Mouse (Mus musculus): ENCODE measurements around the gene Clps. TPM values are rescaled to one million over a fixed set of nuclear protein-coding genes. Genes with fewer than 3 reads are reported as not detected.

The Clps gene
- polyA plus RNA-seq, 1 experiment from 2014 or later = 3.5 TPM

GRCm38 (mm10) chr17:28518615-28519071, 41.9 kb downstream of the Clps start:
- H3K4me1 ChIP-seq (replicated peaks; ENCODE audit: control insufficient read depth, insufficient read depth, low read length) = peaks cover 35% of the 10 kb centered on the region

DNA sequence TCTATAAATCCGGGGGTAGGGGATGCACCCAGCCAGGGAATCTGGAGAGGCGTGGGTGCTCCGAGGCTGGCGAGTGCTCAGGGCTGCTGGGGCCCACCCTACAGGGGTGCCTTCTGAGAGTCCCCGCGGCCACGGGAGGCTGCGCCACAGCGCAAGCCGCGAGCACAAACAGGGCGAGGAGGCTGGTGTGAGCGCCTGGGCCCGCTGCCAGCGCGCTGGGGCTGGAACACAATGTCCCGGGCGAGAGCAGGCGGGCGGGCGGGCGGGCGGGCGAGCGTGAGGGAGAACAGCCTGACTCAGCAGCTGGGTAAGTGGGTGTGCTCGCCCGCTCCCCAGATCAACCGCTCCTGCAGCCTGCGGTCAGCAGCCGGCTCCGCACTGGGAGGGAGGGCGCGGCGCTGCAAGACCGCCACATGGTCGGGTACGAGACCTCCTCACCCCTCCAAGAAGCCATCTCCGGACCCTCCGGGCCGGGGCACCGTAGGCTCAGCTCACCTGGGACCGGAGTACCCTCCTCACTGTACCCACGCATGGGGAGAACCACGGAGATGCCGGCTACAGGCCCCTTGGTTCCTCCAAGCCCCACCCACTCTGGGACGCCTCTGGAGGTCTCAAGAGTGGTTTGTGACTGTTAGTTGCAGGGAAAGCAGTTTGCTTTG, 42.5 kb downstream of the Clps start:
- peak overlapping the region; percentile 43 for H3K4me3 ChIP-seq (ENCODE audit: low read depth, low read length)
- H3K9ac ChIP-seq (ENCODE audit: low read depth, low read length) = peak overlapping the region; percentile 53
- H3K36me3 ChIP-seq (ENCODE audit: control insufficient read depth, insufficient read depth, low read length) = no peaks in the 10 kb centered on the region
- WGBS = under 1% methylated on average over 45 of the region's 46 CpGs
- no peak overlapping the region for H3K27ac ChIP-seq (ENCODE audit: low read depth, low read length)
- peak overlapping the region; percentile 90 for H3K4me2 ChIP-seq
- no peaks in the 10 kb centered on the region for H3K9me3 ChIP-seq (ENCODE audit: control insufficient read depth, low read length)
- H3K4me1 ChIP-seq (replicated peaks; ENCODE audit: control insufficient read depth, insufficient read depth, low read length) = peaks cover 30% of the 10 kb centered on the region
- ATAC-seq (replicated peaks; ENCODE audit: low FRiP score) (no peak), DNase-seq (ENCODE audit: low spot score) (no peak)
- H3K27me3 ChIP-seq (replicated peaks; ENCODE audit: control insufficient read depth, insufficient read depth, low read length) = peaks cover 37% of the 10 kb centered on the region

More at GRCm38 (mm10) chr17:28518615-28519071, 41.9 kb downstream of the Clps start:
- no peak for ATAC-seq (replicated peaks; ENCODE audit: low FRiP score)
- DNase-seq (ENCODE audit: low spot score) = no peak
- 19% methylated on average over 8 of the region's 8 CpGs for WGBS
- Histone ChIP-seq H3K27me3 (replicated peaks; ENCODE audit: control insufficient read depth, insufficient read depth, low read length) (peaks cover 39% of the 10 kb centered on the region), H3K9ac (ENCODE audit: low read depth, low read length) (peak overlapping the region; percentile 53; the same call in 1 of the 2 replicates), H3K4me2 (peak overlapping the region; percentile 90), H3K36me3 (ENCODE audit: control insufficient read depth, insufficient read depth, low read length) (no peaks in the 10 kb centered on the region), H3K27ac (ENCODE audit: low read depth, low read length) (no peak overlapping the region), H3K4me3 (ENCODE audit: low read depth, low read length) (peak overlapping the region; percentile 43), H3K9me3 (ENCODE audit: control insufficient read depth, low read length) (no peaks in the 10 kb centered on the region)

DNA sequence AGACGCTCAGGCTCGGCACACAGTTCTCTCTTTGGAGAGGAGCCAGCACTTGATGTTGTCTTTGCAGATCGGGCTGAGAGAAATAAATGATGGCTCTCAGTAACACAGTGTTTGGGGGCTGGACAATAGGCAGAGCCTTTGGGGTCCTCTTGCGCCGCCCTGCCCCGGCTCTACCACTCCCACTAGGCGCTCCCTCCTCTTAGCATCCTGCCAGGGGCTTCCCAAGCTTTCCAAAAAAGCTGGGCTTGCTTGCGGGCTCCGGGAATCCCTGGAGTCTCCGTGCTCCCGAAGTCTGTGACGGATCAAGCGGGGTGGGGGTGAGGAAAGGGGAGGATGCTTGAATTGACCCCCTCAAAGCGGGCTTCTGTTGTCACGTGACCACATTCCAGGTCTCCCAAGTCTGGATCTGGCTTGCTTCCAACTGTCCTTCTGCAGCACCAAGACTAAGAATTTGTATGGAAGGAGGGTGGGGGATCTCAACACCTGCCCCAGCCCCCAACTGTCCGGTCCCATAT, 43.1 kb downstream of the Clps start, which contains the start of gene Fkbp5:
Gene Fkbp5, minus strand, starts transcription at position 87 of the 515 bp plus-strand sequence.
- 11% methylated on average over 16 of the region's 16 CpGs for WGBS
- Histone ChIP-seq H3K4me2 (peak within 1 kb of the TSS; percentile 90), H3K9me3 (ENCODE audit: control insufficient read depth, low read length) (no peaks in the 10 kb centered on the region), H3K27me3 (replicated peaks; ENCODE audit: control insufficient read depth, insufficient read depth, low read length) (peaks cover 34% of the 10 kb centered on the region), H3K4me3 (ENCODE audit: low read depth, low read length) (peak within 1 kb of the TSS; percentile 43), H3K4me1 (replicated peaks; ENCODE audit: control insufficient read depth, insufficient read depth, low read length) (peaks cover 28% of the 10 kb centered on the region), H3K36me3 (ENCODE audit: control insufficient read depth, insufficient read depth, low read length) (no peaks in the 10 kb centered on the region), H3K9ac (ENCODE audit: low read depth, low read length) (peak within 1 kb of the TSS; percentile 53), H3K27ac (ENCODE audit: low read depth, low read length) (no peak within 1 kb of the TSS)
- DNase-seq (ENCODE audit: low spot score) (no peak), ATAC-seq (replicated peaks; ENCODE audit: low FRiP score) (no peak)

GRCm38 (mm10) chr17:28516881-28517280, 43.7 kb downstream of the Clps start:
- DNase-seq (ENCODE audit: low spot score) = no peak
- no peak overlapping the region for H3K4me3 ChIP-seq (ENCODE audit: low read depth, low read length)
- H3K4me1 ChIP-seq (replicated peaks; ENCODE audit: control insufficient read depth, insufficient read depth, low read length) = peaks cover 30% of the 10 kb centered on the region
- H3K9me3 ChIP-seq (ENCODE audit: control insufficient read depth, low read length) = no peaks in the 10 kb centered on the region
- peaks cover 33% of the 10 kb centered on the region for H3K27me3 ChIP-seq (replicated peaks; ENCODE audit: control insufficient read depth, insufficient read depth, low read length)
- no peak overlapping the region for H3K27ac ChIP-seq (ENCODE audit: low read depth, low read length)
- H3K36me3 ChIP-seq (ENCODE audit: control insufficient read depth, insufficient read depth, low read length) = no peaks in the 10 kb centered on the region
- H3K9ac ChIP-seq (ENCODE audit: low read depth, low read length) = no peak overlapping the region
- no peak for ATAC-seq (replicated peaks; ENCODE audit: low FRiP score)
- H3K4me2 ChIP-seq = no peak overlapping the region
- 47% methylated on average over 4 of the region's 4 CpGs for WGBS

DNA sequence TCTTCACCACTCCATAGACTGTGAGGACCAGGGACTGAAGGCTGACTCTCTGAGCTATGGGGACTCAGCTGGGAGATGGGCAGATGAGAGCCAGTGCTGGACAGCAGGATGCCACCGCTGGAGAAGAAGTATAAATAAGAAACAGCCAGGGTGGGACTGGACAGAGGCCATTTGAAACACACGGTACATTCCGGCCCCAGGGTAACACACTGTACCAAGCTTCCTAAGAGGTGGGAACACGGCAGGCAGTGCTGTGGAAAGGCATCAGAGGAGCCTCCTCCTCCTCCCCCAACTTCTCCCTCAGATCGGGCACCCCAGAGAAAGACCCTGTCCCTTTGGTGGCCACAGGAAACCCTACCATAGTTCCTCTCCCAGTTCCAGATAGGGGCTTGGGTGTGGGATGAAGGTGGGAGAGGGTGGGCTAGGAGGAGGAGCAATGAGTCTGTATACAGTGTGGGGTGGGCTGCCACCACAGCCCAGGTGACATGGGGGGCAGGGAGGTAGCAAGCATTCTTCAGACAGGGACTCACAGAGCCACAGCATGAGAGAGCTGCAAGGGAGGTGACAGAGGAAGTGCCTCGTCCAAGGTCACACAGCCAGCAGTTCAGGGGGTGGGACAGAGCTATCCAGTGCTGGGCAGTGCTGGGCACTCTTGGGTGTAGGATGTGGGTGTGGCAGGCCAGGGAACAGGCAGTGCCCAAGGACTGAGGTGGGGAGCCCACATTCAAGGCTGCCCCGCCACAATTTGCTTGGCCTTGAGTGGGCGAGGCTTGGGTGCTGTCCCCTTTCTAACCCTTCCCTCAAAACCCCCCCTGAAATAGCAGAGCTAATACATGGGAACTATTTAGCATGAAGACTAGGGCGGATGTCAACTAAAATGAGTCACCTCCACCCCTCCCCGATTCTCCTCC, 44.9 kb downstream of the Clps start:
- Histone ChIP-seq H3K9ac (ENCODE audit: low read depth, low read length) (no peak overlapping the region), H3K36me3 (ENCODE audit: control insufficient read depth, insufficient read depth, low read length) (no peaks in the 10 kb centered on the region), H3K4me2 (no peak overlapping the region), H3K27ac (ENCODE audit: low read depth, low read length) (no peak overlapping the region), H3K4me3 (ENCODE audit: low read depth, low read length) (no peak overlapping the region), H3K9me3 (ENCODE audit: control insufficient read depth, low read length) (no peaks in the 10 kb centered on the region), H3K4me1 (replicated peaks; ENCODE audit: control insufficient read depth, insufficient read depth, low read length) (peaks cover 35% of the 10 kb centered on the region), H3K27me3 (replicated peaks; ENCODE audit: control insufficient read depth, insufficient read depth, low read length) (peaks cover 30% of the 10 kb centered on the region)
- DNase-seq (ENCODE audit: low spot score) = no peak
- 49% methylated on average over 10 of the region's 10 CpGs for WGBS
- ATAC-seq (replicated peaks; ENCODE audit: low FRiP score) = 0 out of 2 replicates have a peak, but pooled peaks have one; percentile 16

DNA sequence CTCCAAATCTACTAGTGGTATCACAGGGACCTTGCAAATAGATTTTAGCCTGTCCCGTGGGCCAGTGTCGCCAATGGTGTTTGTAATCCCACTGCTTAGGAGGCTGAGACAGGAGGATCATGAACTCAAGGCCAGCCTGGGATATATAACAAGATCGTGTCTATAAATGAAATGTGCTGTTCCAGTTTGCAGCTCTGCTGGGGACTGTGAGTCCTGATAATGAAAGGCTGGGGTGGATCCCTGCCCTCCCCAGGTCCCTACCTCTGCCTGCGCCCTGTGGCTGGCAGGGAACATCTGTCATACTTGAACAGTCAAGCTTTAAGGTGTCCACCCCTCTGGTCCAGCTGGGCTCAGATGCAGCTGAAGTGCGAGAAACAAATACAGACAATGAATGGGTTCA, 46.0 kb downstream of the Clps start:
- Histone ChIP-seq H3K27ac (ENCODE audit: low read depth, low read length) (no peak overlapping the region), H3K9me3 (ENCODE audit: control insufficient read depth, low read length) (no peaks in the 10 kb centered on the region), H3K9ac (ENCODE audit: low read depth, low read length) (no peak overlapping the region), H3K4me2 (no peak overlapping the region), H3K27me3 (replicated peaks; ENCODE audit: control insufficient read depth, insufficient read depth, low read length) (peaks cover 27% of the 10 kb centered on the region), H3K4me1 (replicated peaks; ENCODE audit: control insufficient read depth, insufficient read depth, low read length) (peaks cover 39% of the 10 kb centered on the region), H3K4me3 (ENCODE audit: low read depth, low read length) (no peak overlapping the region), H3K36me3 (ENCODE audit: control insufficient read depth, insufficient read depth, low read length) (no peaks in the 10 kb centered on the region)
- ATAC-seq (replicated peaks; ENCODE audit: low FRiP score) (no peak), DNase-seq (ENCODE audit: low spot score) (no peak)
- 60% methylated on average over 5 of the region's 5 CpGs for WGBS

- DNase-seq (ENCODE audit: low spot score) (no peak), ATAC-seq (replicated peaks; ENCODE audit: low FRiP score) (no peak)
- H3K9me3 ChIP-seq (ENCODE audit: control insufficient read depth, low read length) = no peaks in the 10 kb centered on the region
- H3K4me3 ChIP-seq (ENCODE audit: low read depth, low read length) = no peak overlapping the region
- WGBS = 28% methylated on average over 7 of the region's 7 CpGs
- H3K27ac ChIP-seq (ENCODE audit: low read depth, low read length) = no peak overlapping the region
- H3K36me3 ChIP-seq (ENCODE audit: control insufficient read depth, insufficient read depth, low read length) = no peaks in the 10 kb centered on the region
- H3K27me3 ChIP-seq (replicated peaks; ENCODE audit: control insufficient read depth, insufficient read depth, low read length) = peaks cover 27% of the 10 kb centered on the region
- H3K4me2 ChIP-seq = no peak overlapping the region
- no peak overlapping the region for H3K9ac ChIP-seq (ENCODE audit: low read depth, low read length)
- H3K4me1 ChIP-seq (replicated peaks; ENCODE audit: control insufficient read depth, insufficient read depth, low read length) = peaks cover 39% of the 10 kb centered on the region
These were observed 46.7 kb downstream of the Clps start for GRCm38 (mm10) chr17:28513844-28514243.

GRCm38 (mm10) chr17:28513337-28513736, 47.2 kb downstream of the Clps start:
- no peak overlapping the region for H3K9ac ChIP-seq (ENCODE audit: low read depth, low read length)
- DNase-seq (ENCODE audit: low spot score) = no peak
- H3K27me3 ChIP-seq (replicated peaks; ENCODE audit: control insufficient read depth, insufficient read depth, low read length) = peaks cover 24% of the 10 kb centered on the region
- no peak overlapping the region for H3K4me3 ChIP-seq (ENCODE audit: low read depth, low read length)
- H3K27ac ChIP-seq (ENCODE audit: low read depth, low read length) = no peak overlapping the region
- ATAC-seq (replicated peaks; ENCODE audit: low FRiP score) = no peak
- no peaks in the 10 kb centered on the region for H3K9me3 ChIP-seq (ENCODE audit: control insufficient read depth, low read length)
- H3K4me1 ChIP-seq (replicated peaks; ENCODE audit: control insufficient read depth, insufficient read depth, low read length) = peaks cover 35% of the 10 kb centered on the region
- 67% methylated on average over 1 of the region's 1 CpGs for WGBS
- H3K4me2 ChIP-seq = no peak overlapping the region
- no peaks in the 10 kb centered on the region for H3K36me3 ChIP-seq (ENCODE audit: control insufficient read depth, insufficient read depth, low read length)

All from liver, embryonic 11.5 days (tissue).